Mouse (Mus musculus) layer of hippocampus, adult 18-20 months (tissue): ENCODE measurements at regions not wholly inside any gene's neighbourhood (a gene's known extent, or its start where the extent isn't known, plus 50 kb on each side); places are given as distances from the start of the nearest gene placed in this dataset.
"Not testable (repeated sequence)": the region's sequence is repeated elsewhere in the genome, so short reads cannot be mapped to it uniquely, and the experiment has no call there.

Experiments
- DNase-seq, 2 experiments: peaks; one replicate each; pipeline ENCODE4 v3.0.0; 2022; ENCODE audit warnings: low spot score in 2 of 2

- DNase-seq = no peak
These were observed 52.3 kb upstream of the Gm10985 start for GRCm38 (mm10) chr3:53792541-53792940.

- no peak for DNase-seq
These were observed 55.2 kb upstream of the Gm10985 start for GRCm38 (mm10) chr3:53789706-53790105.

GRCm38 (mm10) chr3:53785201-53785600 is 59.7 kb upstream of the Gm10985 start:
- no peak for DNase-seq

- DNase-seq = no peak
These were observed 68.2 kb upstream of the Gm10985 start for GRCm38 (mm10) chr3:53776668-53777067.

GRCm38 (mm10) chr3:53767601-53768000 is 77.3 kb upstream of the Gm10985 start:
- no peak for DNase-seq

GRCm38 (mm10) chr3:53763981-53764380 is 80.9 kb upstream of the Gm10985 start:
- DNase-seq = peak; percentile 30 to 62

GRCm38 (mm10) chr3:53761514-53762075 is 83.3 kb upstream of the Gm10985 start:
- DNase-seq = peak in 1 of 2 experiments; percentile 37

- peak in 1 of 2 experiments; percentile 42 for DNase-seq
These were observed 88.6 kb upstream of the Gm10985 start for GRCm38 (mm10) chr3:53756115-53756853.

- no peak for DNase-seq
These were observed 80.0 kb upstream of the Frem2 start for GRCm38 (mm10) chr3:53737161-53737560.

- DNase-seq = not testable (repeated sequence)
These were observed 78.5 kb upstream of the Frem2 start for GRCm38 (mm10) chr3:53735607-53736006.

- peak; percentile 21 to 71 for DNase-seq
These were observed 78.0 kb upstream of the Frem2 start for GRCm38 (mm10) chr3:53735147-53735546.

- no peak for DNase-seq
These were observed 73.3 kb upstream of the Frem2 start for GRCm38 (mm10) chr3:53730440-53730839.

GRCm38 (mm10) chr3:53729810-53730209 is 72.7 kb upstream of the Frem2 start:
- DNase-seq = peak in 1 of 2 experiments; percentile 50

- DNase-seq = no peak
These were observed 72.0 kb upstream of the Frem2 start for GRCm38 (mm10) chr3:53729131-53729530.

- no peak for DNase-seq
These were observed 70.6 kb upstream of the Frem2 start for GRCm38 (mm10) chr3:53727737-53728136.

- no peak for DNase-seq
These were observed 49.9 kb upstream of the Frem2 start for GRCm38 (mm10) chr3:53707101-53707500.
